Mouse (Mus musculus) small intestine, adult 2 months (tissue): Measurements from ENCODE around the gene Ep300.

ENCODE experiments used
- CTCF ChIP-seq: fragments of 200-500 bp; IDR thresholded peaks from 2 replicates; pipeline ENCODE4 v1.5.1; 2012; ENCODE audit warnings: low read depth, mild to moderate bottlenecking, control low read depth, inconsistent platforms, low read length, moderate library complexity, mixed read lengths; ENCODE audit not compliant: insufficient replicate concordance, insufficient read length; ENCODE audit errors: extremely low read depth
- POLR2A ChIP-seq: fragments of 200-500 bp; IDR thresholded peaks from 2 replicates; pipeline ENCODE4 v1.6.1; 2012; ENCODE audit warnings: low read depth, mild to moderate bottlenecking, control low read depth, inconsistent platforms, low read length, moderate library complexity

- no peak for TF ChIP-seq POLR2A
- no peak for TF ChIP-seq CTCF
Observed at GRCm38 (mm10) chr15:81594146-81594696, 9.1 kb downstream of the Ep300 start.
